Mouse (Mus musculus): ENCODE results near the gene Zswim5. TPM values are rescaled to one million over a fixed set of nuclear protein-coding genes. Genes with fewer than 3 reads are reported as not detected.

Zswim5 gene
- 3.1 TPM for polyA plus RNA-seq (2014; fragmentation: Illumina TruSeq; extraction: RNeasy Lipid Tissue Mini Kit (QIAGEN cat#74804))

DNA sequence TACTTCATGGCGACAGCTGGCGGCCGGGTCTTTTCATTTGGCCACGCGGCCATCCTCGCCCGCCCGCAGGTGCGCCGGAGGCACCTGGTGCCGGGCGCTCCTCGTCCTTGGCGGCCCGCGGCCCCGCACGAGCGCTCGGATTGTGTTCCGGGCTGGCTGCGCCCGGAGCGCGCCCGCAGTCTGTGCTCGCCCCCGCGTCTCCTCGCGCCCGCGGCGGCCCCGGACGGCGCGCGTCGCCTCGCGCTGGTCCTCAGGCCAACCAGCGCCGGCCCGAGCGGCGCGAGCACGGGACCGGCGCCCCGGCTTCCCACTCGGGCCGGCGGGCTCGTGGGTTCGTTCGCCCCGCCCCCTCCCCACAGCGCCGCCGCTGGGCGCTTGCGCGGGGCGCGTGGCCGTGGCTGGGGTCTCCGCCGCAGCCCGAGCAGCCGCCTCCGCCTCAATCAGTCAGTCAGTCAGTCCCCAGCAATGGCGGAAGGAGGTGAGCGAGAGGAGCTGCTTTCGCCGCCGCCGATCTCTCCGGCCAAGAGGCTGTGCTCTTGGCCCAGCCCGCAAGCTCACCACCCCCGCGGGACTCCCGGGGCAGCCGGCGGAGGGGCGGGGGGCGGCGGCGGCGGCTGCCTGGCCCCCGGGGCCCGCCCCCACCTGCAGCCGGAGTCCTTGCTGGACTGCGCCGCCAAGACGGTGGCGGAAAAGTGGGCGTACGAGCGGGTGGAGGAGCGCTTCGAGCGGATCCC lies at the start of gene Zswim5:
Zswim5 (plus strand) TSS at position 382 of the 734 bp plus-strand sequence.

DNA sequence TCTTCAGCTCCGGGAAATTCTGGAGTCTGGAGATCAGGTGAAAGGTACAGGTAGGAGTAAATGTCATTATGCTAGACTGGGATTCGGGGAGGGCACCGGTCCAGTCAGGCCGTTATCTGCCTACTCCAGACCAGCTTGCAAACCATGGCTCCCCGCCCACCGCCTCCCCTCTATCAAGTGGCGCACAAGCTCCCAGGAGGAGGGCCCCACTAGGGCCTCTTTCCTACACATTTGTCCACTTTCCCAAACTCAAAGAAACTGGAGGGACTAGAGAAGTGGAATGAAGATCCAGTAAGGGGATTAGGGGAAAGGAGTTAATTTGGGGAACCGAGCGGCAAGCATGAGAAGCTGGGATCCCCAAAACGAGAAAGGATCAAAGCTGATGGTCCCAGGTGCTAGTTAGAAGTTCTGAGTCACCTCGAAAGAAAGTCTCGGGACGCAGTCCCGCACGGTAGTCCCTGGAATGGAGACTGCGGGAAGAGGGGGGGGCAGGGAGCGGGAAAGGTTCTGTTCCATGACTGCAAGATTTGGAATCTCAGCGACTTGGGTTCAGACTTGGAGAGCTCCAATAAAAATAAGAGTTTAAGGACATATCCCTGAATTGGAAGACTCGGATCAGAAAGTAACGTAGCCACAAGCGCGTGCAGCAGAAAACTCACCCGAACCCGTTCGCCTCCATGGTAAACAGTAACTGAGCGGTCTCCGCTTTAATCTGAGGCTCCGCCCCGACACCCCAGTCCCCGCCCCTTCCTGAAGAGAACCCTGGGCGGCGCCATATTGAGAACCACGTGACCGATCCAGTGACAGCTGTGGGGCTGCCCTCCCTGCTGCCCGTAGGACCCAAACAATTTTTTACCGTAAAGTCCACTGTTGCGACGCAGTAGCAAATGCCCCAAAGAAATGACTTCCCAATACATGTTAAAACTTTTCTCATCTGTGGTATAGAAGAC lies 116.8 kb downstream of the Zswim5 start, which contains the start of gene Urod:
Urod (minus strand) TSS at position 742 of the 950 bp plus-strand sequence.

GRCm38 (mm10) chr4:116995131-116995797 lies 118.1 kb downstream of the Zswim5 start, which contains the start of gene Hectd3:
Gene Hectd3 (plus strand): TSS chr4:116995317.

DNA sequence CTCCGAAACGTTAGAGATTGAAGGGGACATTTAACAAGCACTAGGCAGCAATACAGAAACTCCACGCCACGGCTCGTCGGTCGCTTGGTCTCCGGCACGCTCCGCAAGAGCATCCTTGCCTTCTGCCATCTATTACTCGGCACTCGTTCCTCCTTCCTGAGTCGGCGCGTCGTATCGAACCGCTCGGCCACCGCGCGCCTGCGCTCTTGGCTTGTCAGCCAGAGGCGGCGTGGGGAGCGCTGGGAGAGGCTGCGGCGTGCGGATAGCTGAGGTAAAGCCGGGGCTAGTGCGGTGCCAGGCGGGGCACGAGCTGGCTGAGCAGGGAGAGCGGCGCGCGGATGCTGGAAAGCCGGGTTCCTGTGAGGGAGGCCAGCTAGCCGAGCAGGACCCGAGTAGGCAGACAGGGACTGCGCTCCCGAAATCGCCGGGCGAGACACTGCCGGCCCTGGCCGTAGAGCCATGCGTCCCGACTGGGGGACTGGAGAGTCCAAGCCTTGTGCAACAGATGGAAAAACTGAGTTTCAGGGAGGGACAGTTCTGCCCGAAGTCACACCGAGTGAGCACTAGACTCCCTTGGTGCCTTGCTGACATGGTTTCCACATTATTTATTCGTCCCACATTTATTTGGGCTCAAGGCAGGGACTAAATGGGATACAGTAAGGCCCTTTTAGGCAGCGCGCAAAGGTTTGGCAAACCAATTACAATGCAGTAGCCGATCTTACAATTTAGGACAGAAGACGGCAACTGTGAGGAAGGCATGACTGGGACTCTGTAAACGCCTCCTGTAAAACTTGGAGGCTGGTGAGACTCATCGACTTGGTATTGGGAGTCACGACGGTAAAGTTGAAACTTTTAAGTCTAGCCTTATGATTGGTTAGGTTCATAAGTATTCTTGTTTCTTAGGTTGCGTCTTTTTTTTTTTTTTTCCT lies 142.3 kb downstream of the Zswim5 start, which contains the start of gene Eif2b3:
Eif2b3 (plus strand) TSS at position 197 of the 929 bp plus-strand sequence.

Other genes starting within 250 kb of the Zswim5 start
- 207 TPM for gene Nasp, start 249.4 kb upstream of the Zswim5 start, polyA plus RNA-seq (2014; fragmentation: Illumina TruSeq; extraction: RNeasy Lipid Tissue Mini Kit (QIAGEN cat#74804))
- 554 TPM for gene Akr1a1, start 225.7 kb upstream of the Zswim5 start, polyA plus RNA-seq (2014; fragmentation: Illumina TruSeq; extraction: RNeasy Lipid Tissue Mini Kit (QIAGEN cat#74804))
- gene Prdx1, start 191.8 kb upstream of the Zswim5 start, polyA plus RNA-seq (2014; fragmentation: Illumina TruSeq; extraction: RNeasy Lipid Tissue Mini Kit (QIAGEN cat#74804)) = 3,325 TPM
- 33.4 TPM for gene Mmachc, start 169.0 kb upstream of the Zswim5 start, polyA plus RNA-seq (2014; fragmentation: Illumina TruSeq; extraction: RNeasy Lipid Tissue Mini Kit (QIAGEN cat#74804))
- gene Ccdc163, start 168.9 kb upstream of the Zswim5 start, polyA plus RNA-seq (2014; fragmentation: Illumina TruSeq; extraction: RNeasy Lipid Tissue Mini Kit (QIAGEN cat#74804)) = 14.2 TPM
- gene Tesk2, start 156.4 kb upstream of the Zswim5 start, polyA plus RNA-seq (2014; fragmentation: Illumina TruSeq; extraction: RNeasy Lipid Tissue Mini Kit (QIAGEN cat#74804)) = 2.5 TPM
- gene Toe1, start 69.7 kb upstream of the Zswim5 start, polyA plus RNA-seq (2014; fragmentation: Illumina TruSeq; extraction: RNeasy Lipid Tissue Mini Kit (QIAGEN cat#74804)) = 6.5 TPM
- gene Mutyh, start 69.7 kb upstream of the Zswim5 start, polyA plus RNA-seq (2014; fragmentation: Illumina TruSeq; extraction: RNeasy Lipid Tissue Mini Kit (QIAGEN cat#74804)) = 0.83 TPM
- gene Hpdl, start 55.7 kb upstream of the Zswim5 start, polyA plus RNA-seq (2014; fragmentation: Illumina TruSeq; extraction: RNeasy Lipid Tissue Mini Kit (QIAGEN cat#74804)) = 0.26 TPM
- gene Urod, start 117.0 kb downstream of the Zswim5 start, polyA plus RNA-seq (2014; fragmentation: Illumina TruSeq; extraction: RNeasy Lipid Tissue Mini Kit (QIAGEN cat#74804)) = 7.2 TPM
- 3.3 TPM for gene Hectd3, start 117.9 kb downstream of the Zswim5 start, polyA plus RNA-seq (2014; fragmentation: Illumina TruSeq; extraction: RNeasy Lipid Tissue Mini Kit (QIAGEN cat#74804))
- gene Eif2b3, start 142.0 kb downstream of the Zswim5 start, polyA plus RNA-seq (2014; fragmentation: Illumina TruSeq; extraction: RNeasy Lipid Tissue Mini Kit (QIAGEN cat#74804)) = 23.5 TPM
- not detected for gene Ptch2, start 218.7 kb downstream of the Zswim5 start, polyA plus RNA-seq (2014; fragmentation: Illumina TruSeq; extraction: RNeasy Lipid Tissue Mini Kit (QIAGEN cat#74804))
- 0.54 TPM for gene Btbd19, start 248.3 kb downstream of the Zswim5 start, polyA plus RNA-seq (2014; fragmentation: Illumina TruSeq; extraction: RNeasy Lipid Tissue Mini Kit (QIAGEN cat#74804))
- not detected for gene Tctex1d4, start 249.4 kb downstream of the Zswim5 start, polyA plus RNA-seq (2014; fragmentation: Illumina TruSeq; extraction: RNeasy Lipid Tissue Mini Kit (QIAGEN cat#74804))

Data from ovary, adult 10 weeks (tissue).